Mouse (Mus musculus) olfactory bulb, adult 2 months (tissue): Measurements from ENCODE around the gene Sytl2.

Source experiments
- CTCF ChIP-seq: fragments of 200-500 bp; IDR thresholded peaks from 2 replicates; pipeline ENCODE4 v1.5.1; 2012; ENCODE audit warnings: low read depth, mild to moderate bottlenecking, low read length, moderate library complexity; ENCODE audit not compliant: insufficient read depth
- POLR2A ChIP-seq: fragments of 200-500 bp; IDR thresholded peaks from 2 replicates; pipeline ENCODE4 v1.6.1; 2012; ENCODE audit warnings: mild to moderate bottlenecking, low read depth, low read length, moderate library complexity; ENCODE audit not compliant: insufficient read depth

DNA sequence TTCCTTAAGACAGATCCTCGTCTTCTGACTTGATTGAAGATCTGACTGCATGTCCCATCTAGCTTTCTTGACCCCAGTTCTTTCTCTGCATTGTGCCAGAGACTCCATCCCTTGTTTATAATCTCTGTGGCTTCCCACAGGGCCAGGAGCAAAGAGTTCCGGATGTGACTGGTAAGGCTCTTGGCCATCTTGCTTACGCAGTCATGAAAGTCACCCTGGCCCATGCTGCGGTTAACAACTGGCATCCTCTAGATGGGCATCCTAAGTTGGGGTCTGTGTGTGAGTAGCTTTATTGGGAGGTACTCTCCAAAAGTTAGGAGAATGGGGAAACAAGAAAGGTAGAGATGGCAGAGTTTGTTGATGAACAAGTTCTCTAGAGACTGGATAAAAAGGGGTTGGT, 22.9 kb upstream of the Sytl2 start:
- TF ChIP-seq CTCF (no peak), POLR2A (no peak)
